Comparison of ENCODE assay signal across 22 mouse cellular contexts in genomic region chr13:59880055-59880454, GRCm38 (mm10). TPM values are rescaled to one million over a fixed set of nuclear protein-coding genes. Genes with fewer than 3 reads are reported as not detected.
DNase-seq lines count a peak whose midpoint lies in the region; ATAC-seq and TF ChIP-seq lines count a peak whose summit lies in the region.
"Had no signal": no experiment of that assay in that cellular context is flagged by ENCODE, and none has a peak within 500 bp of the region (broad histone marks: within the 10 kb centered on the region; RNA-seq: fewer than 3 reads in every experiment).

No protein-coding gene starts in this region.

- no peak overlapping the region for H3K27ac ChIP-seq in embryonic facial prominence, embryonic 11.5 days (replicated peaks; ENCODE audit: low read depth, low read length)
- no peak overlapping the region for H3K27ac ChIP-seq in embryonic facial prominence, embryonic 10.5 days (replicated peaks)
- no peak overlapping the region for H3K27ac ChIP-seq in kidney, adult 2 months (ENCODE audit: insufficient read depth, low read depth, low read length)
- H3K27ac ChIP-seq in midbrain, embryonic 16.5 days (ENCODE audit: low read length), result 0 out of 2 replicates have a peak overlapping the region, but pooled peaks have one; percentile 20
- H3K27ac ChIP-seq in midbrain, embryonic 10.5 days (replicated peaks), result no peak overlapping the region
- H3K27ac ChIP-seq: forebrain, embryonic 15.5 days; liver, embryonic 15.5 days; neural tube, embryonic 13.5 days had no signal

- no peak overlapping the region for H3K9ac ChIP-seq in embryonic facial prominence, embryonic 11.5 days (replicated peaks; ENCODE audit: low read length)
- H3K9ac ChIP-seq in midbrain, embryonic 16.5 days (ENCODE audit: low read depth, low read length), result no peak overlapping the region
- H3K9ac ChIP-seq: forebrain, embryonic 15.5 days; liver, embryonic 15.5 days; neural tube, embryonic 13.5 days had no signal

- 77% methylated on average over 3 of the region's 3 CpGs for WGBS in embryonic facial prominence, embryonic 11.5 days
- WGBS in embryonic facial prominence, embryonic 10.5 days, result 84% methylated on average over 3 of the region's 3 CpGs
- 55% methylated on average over 3 of the region's 3 CpGs for WGBS in kidney, adult 2 months
- WGBS in midbrain, embryonic 16.5 days, result 74% methylated on average over 3 of the region's 3 CpGs
- 92% methylated on average over 3 of the region's 3 CpGs for WGBS in midbrain, embryonic 10.5 days

- H3K4me2 ChIP-seq in embryonic facial prominence, embryonic 11.5 days (ENCODE audit: low read depth, low read length), result no peak overlapping the region
- no peak overlapping the region for H3K4me2 ChIP-seq in midbrain, embryonic 16.5 days (ENCODE audit: low read length)
- H3K4me2 ChIP-seq: forebrain, embryonic 15.5 days; heart, embryonic 11.5 days; liver, embryonic 15.5 days; neural tube, embryonic 13.5 days had no signal

- no peaks in the 10 kb centered on the region for H3K9me3 ChIP-seq in embryonic facial prominence, embryonic 11.5 days (replicated peaks; ENCODE audit: control insufficient read depth, low read length)
- no peaks in the 10 kb centered on the region for H3K9me3 ChIP-seq in embryonic facial prominence, embryonic 10.5 days
- H3K9me3 ChIP-seq in midbrain, embryonic 16.5 days (replicated peaks; ENCODE audit: control insufficient read depth, low read length, poor library complexity, severe bottlenecking), result no peaks in the 10 kb centered on the region
- H3K9me3 ChIP-seq in midbrain, embryonic 10.5 days (replicated peaks), result no peaks in the 10 kb centered on the region
- H3K9me3 ChIP-seq: forebrain, embryonic 15.5 days; liver, embryonic 15.5 days; neural tube, embryonic 13.5 days had no signal

- H3K36me3 ChIP-seq in embryonic facial prominence, embryonic 11.5 days (replicated peaks; ENCODE audit: control insufficient read depth, insufficient read depth, low read depth, low read length), result no peaks in the 10 kb centered on the region
- no peaks in the 10 kb centered on the region for H3K36me3 ChIP-seq in embryonic facial prominence, embryonic 10.5 days (replicated peaks)
- H3K36me3 ChIP-seq in kidney, adult 2 months (ENCODE audit: control insufficient read depth, insufficient read depth, low read length), result no peaks in the 10 kb centered on the region
- no peaks in the 10 kb centered on the region for H3K36me3 ChIP-seq in midbrain, embryonic 16.5 days (ENCODE audit: control insufficient read depth, insufficient read depth, low read length)
- H3K36me3 ChIP-seq in midbrain, embryonic 10.5 days, result no peaks in the 10 kb centered on the region
- H3K36me3 ChIP-seq: forebrain, embryonic 15.5 days; liver, embryonic 15.5 days; neural tube, embryonic 13.5 days had no signal

- no peaks in the 10 kb centered on the region for H3K27me3 ChIP-seq in embryonic facial prominence, embryonic 11.5 days (ENCODE audit: control insufficient read depth, insufficient read depth, low read length)
- H3K27me3 ChIP-seq in embryonic facial prominence, embryonic 10.5 days (replicated peaks; ENCODE audit: low read depth, poor library complexity, severe bottlenecking), result no peaks in the 10 kb centered on the region
- H3K27me3 ChIP-seq in kidney, adult 2 months (replicated peaks; ENCODE audit: control insufficient read depth, insufficient read depth, low read length), result no peaks in the 10 kb centered on the region
- H3K27me3 ChIP-seq in midbrain, embryonic 16.5 days (ENCODE audit: control insufficient read depth, insufficient read depth, low read depth, low read length), result no peaks in the 10 kb centered on the region
- H3K27me3 ChIP-seq in midbrain, embryonic 10.5 days (ENCODE audit: low read depth, poor library complexity, severe bottlenecking), result no peaks in the 10 kb centered on the region
- H3K27me3 ChIP-seq: forebrain, embryonic 15.5 days; neural tube, embryonic 13.5 days had no signal

- ATAC-seq in embryonic facial prominence, embryonic 11.5 days (replicated peaks; ENCODE audit: insufficient number of reproducible peaks, low FRiP score, low TSS enrichment, low read depth), result no peak
- peak; percentile 28; the same call in 1 of the 2 replicates for ATAC-seq in midbrain, embryonic 16.5 days
- ATAC-seq: forebrain, embryonic 15.5 days had no signal

- TF ChIP-seq CTCF in kidney, adult 2 months (conservative IDR thresholded peaks at IDR 0.05; ENCODE audit: insufficient read depth, insufficient read length, low read depth, low read length), result no peak

- H3K4me3 ChIP-seq in embryonic facial prominence, embryonic 11.5 days (ENCODE audit: low read depth, low read length), result no peak overlapping the region
- no peak overlapping the region for H3K4me3 ChIP-seq in embryonic facial prominence, embryonic 10.5 days
- H3K4me3 ChIP-seq in kidney, adult 2 months (ENCODE audit: insufficient read depth, low read depth, low read length), result no peak overlapping the region
- H3K4me3 ChIP-seq in midbrain, embryonic 16.5 days (ENCODE audit: low read depth, low read length), result no peak overlapping the region
- no peak overlapping the region for H3K4me3 ChIP-seq in midbrain, embryonic 10.5 days
- H3K4me3 ChIP-seq: forebrain, embryonic 15.5 days; liver, embryonic 15.5 days; myocyte; neural tube, embryonic 13.5 days had no signal

- no peaks in the 10 kb centered on the region for H3K4me1 ChIP-seq in embryonic facial prominence, embryonic 11.5 days (ENCODE audit: control insufficient read depth, insufficient read depth, low read length)
- peaks cover 26% of the 10 kb centered on the region for H3K4me1 ChIP-seq in embryonic facial prominence, embryonic 10.5 days
- H3K4me1 ChIP-seq in kidney, adult 2 months (ENCODE audit: control insufficient read depth, insufficient read depth, low read length), result peaks cover 3% of the 10 kb centered on the region; the same call in 1 of the 2 replicates
- H3K4me1 ChIP-seq in midbrain, embryonic 16.5 days (ENCODE audit: control insufficient read depth, insufficient read depth, low read length), result peaks cover 11% of the 10 kb centered on the region
- H3K4me1 ChIP-seq in midbrain, embryonic 10.5 days, result peaks cover 8% of the 10 kb centered on the region
- H3K4me1 ChIP-seq: liver, embryonic 15.5 days had no signal

- DNase-seq in embryonic facial prominence, embryonic 11.5 days (ENCODE audit: low spot score), result peak; percentile 38
- no peak for DNase-seq in embryonic facial prominence, embryonic 10.5 days (ENCODE audit: low spot score)
- DNase-seq in kidney, adult 2 months, result peak; percentile 62
- DNase-seq in kidney, postnatal 4 days, result no peak
- no peak for DNase-seq in midbrain, embryonic 10.5 days (ENCODE audit: low spot score)
- DNase-seq in cerebellum, postnatal 36 days, result no peak
- DNase-seq in cerebellum, postnatal 25 days, result no peak
- DNase-seq: adrenal gland, postnatal 14 days; cerebellum, adult 9-10 months; gastrocnemius, postnatal 10 days; heart, adult 11 months; kidney, postnatal 25 days; layer of hippocampus, postnatal 36 days; liver; lung, postnatal 4 days; thymus, postnatal 14 days had no signal

- no peak for TF ChIP-seq POLR2A in kidney, adult 2 months (IDR thresholded peaks at IDR 0.05; ENCODE audit: low read depth, low read length)

RNA-seq across cellular contexts. Expression of gene Tut7, which starts 57.1 kb away (rescaled TPM):
- 48.7 and 50.0 TPM in 2 replicates for polyA plus RNA-seq in embryonic facial prominence, embryonic 11.5 days (2014; fragmentation: Nextera tagmentation; extraction: Ambion mirVana)
- polyA plus RNA-seq in embryonic facial prominence, embryonic 10.5 days (2016; fragmentation: Nextera tagmentation; extraction: Ambion mirVana), result 40.7 and 41.3 TPM in 2 replicates
- polyA plus RNA-seq in kidney, adult 2 months (2012; rRNA removed), result 14.5 and 14.6 TPM in 2 replicates
- 45.0 and 47.9 TPM in 2 replicates for polyA plus RNA-seq in midbrain, embryonic 16.5 days (2015; fragmentation: Nextera tagmentation; extraction: Ambion mirVana)
- polyA plus RNA-seq in midbrain, embryonic 10.5 days (2016; fragmentation: Nextera tagmentation; extraction: Ambion mirVana), result 34.8 and 44.6 TPM in 2 replicates

Comparison
In these comparisons a context has a peak if more than half of its experiments do, and no peak if none do; other contexts are left out.
1. DNase-seq: peak in embryonic facial prominence, embryonic 11.5 days (single experiment) and kidney, adult 2 months (single experiment); none in embryonic facial prominence, embryonic 10.5 days (single experiment), kidney, postnatal 4 days (0 of 2), midbrain, embryonic 10.5 days (single experiment), cerebellum, postnatal 36 days (0 of 2) and cerebellum, postnatal 25 days (0 of 2).